Mouse (Mus musculus): Measurements from ENCODE around the gene 1700056E22Rik. TPM values are rescaled to one million over a fixed set of nuclear protein-coding genes. Genes with fewer than 3 reads are reported as not detected.

The 1700056E22Rik gene
- total and polyA plus RNA-seq, 3 experiments: 0.35 to 1.1 TPM; not detected in 1

DNA sequence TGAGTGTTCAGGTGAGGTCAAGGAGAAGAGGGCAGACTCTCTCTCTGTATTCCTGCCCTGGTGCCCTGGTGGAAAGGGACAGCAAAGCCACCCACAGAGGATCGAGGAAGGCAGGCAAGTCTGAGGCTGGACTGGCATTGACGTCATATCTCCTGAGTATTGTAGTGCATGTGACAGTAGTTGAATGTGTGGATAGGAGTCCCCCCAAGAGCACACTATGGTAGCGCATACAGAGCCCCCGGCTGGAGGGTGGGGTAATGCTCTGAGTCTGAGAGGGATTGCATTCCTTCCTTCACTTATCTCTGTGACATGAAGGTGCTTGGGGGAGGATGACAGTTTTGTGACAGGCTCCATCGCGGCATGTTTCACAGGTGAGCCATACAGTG is 14.4 kb downstream of the 1700056E22Rik start:
- H3K4me1 ChIP-seq (ENCODE audit: control insufficient read depth in 1 of 2, insufficient read depth in 2 of 2, low read length in 2 of 2): peaks cover 1 to 12% of the 10 kb centered on the region in 2 experiments; a peak in 3 of 4 replicates
- H3K36me3 ChIP-seq (ENCODE audit: control insufficient read depth in 1 of 2, insufficient read depth in 2 of 2, low read length in 2 of 2): peaks cover 0 to 7% of the 10 kb centered on the region in 2 experiments; a peak in 2 of 4 replicates
- no peak overlapping the region for H3K27ac ChIP-seq (ENCODE audit: control insufficient read depth, low read depth, low read length)
- H3K9ac ChIP-seq (ENCODE audit: control insufficient read depth, low read depth, low read length, poor library complexity, severe bottlenecking): no peak overlapping the region
- no peaks in the 10 kb centered on the region for H3K79me2 ChIP-seq (ENCODE audit: control insufficient read depth, insufficient read depth, low read length, poor library complexity)
- no peak for DNase-seq (ENCODE audit: low read depth, low spot score)
- no peaks in the 10 kb centered on the region for H3K9me3 ChIP-seq (replicated peaks; ENCODE audit: insufficient read depth, low read length)
- H3K27me3 ChIP-seq (ENCODE audit: control insufficient read depth in 1 of 2, insufficient read depth in 2 of 2, low read length in 2 of 2): no peaks in the 10 kb centered on the region; a peak in 1 of 4 replicates
- TF ChIP-seq RCOR1 (IDR thresholded peaks at IDR 0.05; ENCODE audit: low read depth, low read length) (no peak), TCF12 (IDR thresholded peaks at IDR 0.05; ENCODE audit: low read depth, low read length) (no peak), POLR2AphosphoS5 (IDR thresholded peaks at IDR 0.05; ENCODE audit: borderline replicate concordance, low read depth, low read length) (no peak), JUND (IDR thresholded peaks at IDR 0.05; ENCODE audit: low read depth, low read length) (no peak), BHLHE40 (IDR thresholded peaks at IDR 0.05; ENCODE audit: borderline replicate concordance, low read depth, low read length) (no peak), GATA1 (IDR thresholded peaks at IDR 0.05; ENCODE audit: low read depth, low read length) (no peak), USF1 (IDR thresholded peaks at IDR 0.05; ENCODE audit: low read depth, low read length) (no peak), MAX (IDR thresholded peaks at IDR 0.05; ENCODE audit: low read length) (no peak), MEF2A (IDR thresholded peaks at IDR 0.05; ENCODE audit: extremely low read depth, insufficient replicate concordance, low read depth, low read length, poor library complexity, severe bottlenecking) (no peak), NRF1 (IDR thresholded peaks at IDR 0.05; ENCODE audit: insufficient read depth, low read depth, low read length, poor library complexity, severe bottlenecking) (no peak), CHD2 (IDR thresholded peaks at IDR 0.05; ENCODE audit: low read length) (no peak), GABPA (IDR thresholded peaks at IDR 0.05; ENCODE audit: low read depth, low read length) (no peak), RAD21 (IDR thresholded peaks at IDR 0.05; ENCODE audit: low read depth, low read length) (no peak), POLR2AphosphoS2 (IDR thresholded peaks at IDR 0.05; ENCODE audit: low read length) (no peak), USF2 (IDR thresholded peaks at IDR 0.05; ENCODE audit: borderline replicate concordance in 1 of 2, insufficient read depth in 1 of 2, low read depth in 1 of 2, low read length in 2 of 2) (no peak), E2F4 (IDR thresholded peaks at IDR 0.05; ENCODE audit: borderline replicate concordance, low read depth, low read length) (no peak), ZMIZ1 (IDR thresholded peaks at IDR 0.05; ENCODE audit: low read depth, low read length) (no peak)
- H3K4me3 ChIP-seq (ENCODE audit: control insufficient read depth in 1 of 2, insufficient read depth in 1 of 2, low read depth in 2 of 2, low read length in 2 of 2): no peak overlapping the region

DNA sequence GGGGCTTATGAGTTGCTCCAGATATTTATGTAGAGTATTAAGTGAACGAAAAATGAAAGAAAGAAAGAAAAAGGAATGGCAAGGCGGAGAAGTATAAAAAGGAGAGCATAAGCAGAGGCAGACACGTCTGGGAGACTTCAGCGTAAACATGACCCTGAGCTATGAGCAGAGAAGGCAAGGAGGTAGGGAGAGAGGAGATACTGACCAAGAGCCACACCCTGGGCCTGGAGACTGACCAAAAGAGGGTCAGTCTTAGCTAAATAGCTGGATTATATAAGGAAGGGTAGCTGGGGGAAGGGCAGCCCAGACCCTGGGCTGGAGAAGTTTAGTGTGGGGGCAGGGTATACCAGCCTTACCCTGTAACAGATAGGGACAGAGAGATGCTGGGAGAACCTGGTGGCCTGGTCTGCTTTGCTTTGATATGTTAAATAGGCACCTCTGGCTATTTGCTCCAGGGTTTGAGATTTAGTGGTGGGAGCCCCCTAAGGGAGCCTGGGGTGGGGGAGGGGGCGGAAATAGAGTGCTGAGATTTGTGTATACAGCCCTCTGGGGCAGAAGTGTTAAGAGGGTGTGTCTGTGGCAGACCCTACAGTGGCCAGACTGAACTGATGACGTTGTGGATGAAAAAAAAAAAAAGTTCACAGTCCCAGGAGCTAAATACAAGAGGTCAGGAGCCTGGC is 14.9 kb downstream of the 1700056E22Rik start:
- H3K79me2 ChIP-seq (ENCODE audit: control insufficient read depth, insufficient read depth, low read length, poor library complexity): no peaks in the 10 kb centered on the region
- H3K4me3 ChIP-seq (ENCODE audit: control insufficient read depth in 1 of 2, insufficient read depth in 1 of 2, low read depth in 2 of 2, low read length in 2 of 2): no peak overlapping the region
- TF ChIP-seq ZMIZ1 (IDR thresholded peaks at IDR 0.05; ENCODE audit: low read depth, low read length) (no peak), ZNF384 (IDR thresholded peaks at IDR 0.05; ENCODE audit: low read depth, low read length) (no peak), MAZ (IDR thresholded peaks at IDR 0.05; ENCODE audit: low read depth, low read length) (no peak), ZKSCAN1 (IDR thresholded peaks at IDR 0.05; ENCODE audit: low read depth, low read length) (no peak), ZC3H11A (IDR thresholded peaks at IDR 0.05; ENCODE audit: low read depth, low read length) (no peak), CTCF (IDR thresholded peaks at IDR 0.05 in 2 of 3, conservative IDR thresholded peaks at IDR 0.05 in 1 of 3; ENCODE audit: control insufficient read depth in 1 of 3, insufficient read depth in 1 of 3, low read depth in 2 of 3, low read length in 3 of 3, poor library complexity in 1 of 3, severe bottlenecking in 1 of 3) (no peak), MYC (IDR thresholded peaks at IDR 0.05; ENCODE audit: low read depth, low read length) (no peak)
- peaks cover 1 to 12% of the 10 kb centered on the region in 2 experiments; a peak in 3 of 4 replicates for H3K4me1 ChIP-seq (ENCODE audit: control insufficient read depth in 1 of 2, insufficient read depth in 2 of 2, low read length in 2 of 2)
- no peaks in the 10 kb centered on the region; a peak in 1 of 4 replicates for H3K27me3 ChIP-seq (ENCODE audit: control insufficient read depth in 1 of 2, insufficient read depth in 2 of 2, low read length in 2 of 2)
- DNase-seq (ENCODE audit: low read depth, low spot score): no peak
- H3K9ac ChIP-seq (ENCODE audit: control insufficient read depth, low read depth, low read length, poor library complexity, severe bottlenecking): no peak overlapping the region
- H3K9me3 ChIP-seq (replicated peaks; ENCODE audit: insufficient read depth, low read length): no peaks in the 10 kb centered on the region
- H3K27ac ChIP-seq (ENCODE audit: control insufficient read depth, low read depth, low read length): no peak overlapping the region
- H3K36me3 ChIP-seq (ENCODE audit: control insufficient read depth in 1 of 2, insufficient read depth in 2 of 2, low read length in 2 of 2): peaks cover 0 to 7% of the 10 kb centered on the region in 2 experiments; a peak in 2 of 4 replicates
